Mouse (Mus musculus): Measurements from ENCODE around the gene Ppp1r16b. TPM values are rescaled to one million over a fixed set of nuclear protein-coding genes. Genes with fewer than 3 reads are reported as not detected.
A peak's percentile ranks its signal among the peaks of the same experiment; 100 is the strongest.

The Ppp1r16b gene
- polyA plus RNA-seq, 1 experiment = 59.8 TPM

DNA sequence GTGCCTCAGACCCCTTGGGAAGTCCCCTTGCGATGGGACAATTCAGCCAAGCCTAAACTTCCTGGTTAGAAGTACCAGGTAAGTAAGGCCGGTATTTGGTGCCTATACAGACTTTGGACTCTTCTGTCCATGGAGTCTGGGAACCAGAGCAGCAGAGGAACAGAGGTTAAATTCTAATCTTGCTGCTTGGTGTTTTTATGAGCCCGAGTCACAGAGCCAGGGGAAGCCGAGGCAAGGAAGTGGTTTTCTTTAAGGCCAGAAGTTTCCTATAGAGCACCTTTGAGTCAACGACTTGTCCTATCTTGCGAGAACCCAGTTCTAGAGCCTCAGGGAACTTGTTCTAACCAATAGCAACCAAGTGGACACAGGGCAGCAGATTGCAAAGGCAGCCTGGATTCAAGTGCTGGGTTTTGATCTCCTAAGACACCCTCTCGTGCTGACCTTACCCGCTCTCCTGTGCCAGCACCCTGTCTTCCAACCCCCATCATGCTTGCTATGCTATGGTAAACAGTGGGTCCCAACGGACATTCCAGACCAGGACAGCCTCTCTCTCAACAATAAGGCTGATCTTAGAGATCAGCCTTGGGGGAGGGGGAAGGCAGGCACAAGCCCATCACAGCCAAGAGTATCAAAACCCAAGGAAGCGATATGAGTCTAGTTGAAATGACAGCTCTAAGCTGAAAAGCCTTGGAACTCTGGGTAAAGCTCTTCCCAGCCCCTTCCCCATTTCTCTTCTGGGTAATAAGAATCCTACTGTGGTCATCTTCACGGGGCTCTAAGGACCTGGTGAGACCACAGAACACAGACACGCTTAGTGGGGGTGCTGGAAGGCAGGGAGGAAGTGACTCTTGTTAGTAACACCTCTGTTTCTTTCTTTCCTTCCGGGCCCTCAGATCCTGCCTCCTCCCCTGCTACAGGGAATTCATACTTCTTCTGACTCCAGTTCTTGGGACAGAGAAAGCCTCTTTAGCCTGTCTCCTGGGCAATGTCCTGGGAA, 4.3 kb downstream of the Ppp1r16b start:
- Histone ChIP-seq H3K4me3 (replicated peaks; ENCODE audit: insufficient read depth, low read depth, low read length) (no peak overlapping the region), H3K4me1 (ENCODE audit: control insufficient read depth, insufficient read depth, low read length) (no peaks in the 10 kb centered on the region; the same call in 1 of the 2 replicates), H3K27me3 (ENCODE audit: control insufficient read depth, insufficient read depth, low read length) (no peaks in the 10 kb centered on the region; the same call in 1 of the 2 replicates), H3K27ac (ENCODE audit: insufficient read depth, low read length) (0 out of 2 replicates have a peak overlapping the region, but pooled peaks have one; percentile 23)
- TF ChIP-seq POLR2A (IDR thresholded peaks at IDR 0.05; ENCODE audit: borderline replicate concordance, insufficient read depth, low read length) = no peak
- TF ChIP-seq CTCF (IDR thresholded peaks at IDR 0.05; ENCODE audit: borderline replicate concordance, insufficient read depth, low read depth, low read length) = no peak
- DNase-seq = no peak
- WGBS = 74% methylated on average over 13 of the region's 13 CpGs

DNA sequence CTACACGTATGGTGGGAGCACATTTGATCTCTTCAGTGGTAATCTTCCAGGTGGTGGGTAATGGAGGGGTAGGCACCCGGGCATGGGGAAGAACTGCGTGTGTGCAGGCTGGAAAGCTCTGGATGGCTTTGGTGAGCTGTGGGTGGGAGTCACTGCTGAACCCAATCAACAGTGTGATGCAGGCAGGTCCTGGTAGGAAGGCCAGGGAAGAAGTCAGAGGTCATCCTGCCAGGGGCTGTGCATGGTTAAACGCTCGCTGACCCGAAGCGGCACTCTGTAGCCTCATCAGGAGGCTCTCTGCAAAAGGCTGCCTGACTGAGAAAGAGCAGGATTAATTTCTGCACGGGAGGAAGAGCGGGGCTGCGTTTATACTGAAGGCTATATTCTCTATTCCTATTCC, 5.4 kb downstream of the Ppp1r16b start:
- H3K4me1 ChIP-seq (ENCODE audit: control insufficient read depth, insufficient read depth, low read length) = no peaks in the 10 kb centered on the region; the same call in 1 of the 2 replicates
- peak overlapping the region; percentile 43; the same call in 1 of the 2 replicates for H3K27ac ChIP-seq (ENCODE audit: insufficient read depth, low read length)
- no peaks in the 10 kb centered on the region; the same call in 1 of the 2 replicates for H3K27me3 ChIP-seq (ENCODE audit: control insufficient read depth, insufficient read depth, low read length)
- TF ChIP-seq CTCF (IDR thresholded peaks at IDR 0.05; ENCODE audit: borderline replicate concordance, insufficient read depth, low read depth, low read length) = no peak
- TF ChIP-seq POLR2A (IDR thresholded peaks at IDR 0.05; ENCODE audit: borderline replicate concordance, insufficient read depth, low read length) = no peak
- WGBS = 49% methylated on average over 10 of the region's 10 CpGs
- no peak for DNase-seq
- H3K4me3 ChIP-seq (replicated peaks; ENCODE audit: insufficient read depth, low read depth, low read length) = no peak overlapping the region

GRCm38 (mm10) chr2:158672829-158673228, 7.6 kb downstream of the Ppp1r16b start:
- no peak for DNase-seq
- TF ChIP-seq POLR2A (IDR thresholded peaks at IDR 0.05; ENCODE audit: borderline replicate concordance, insufficient read depth, low read length) = no peak
- TF ChIP-seq CTCF (IDR thresholded peaks at IDR 0.05; ENCODE audit: borderline replicate concordance, insufficient read depth, low read depth, low read length) = no peak
- no peak overlapping the region for H3K4me3 ChIP-seq (replicated peaks; ENCODE audit: insufficient read depth, low read depth, low read length)
- H3K4me1 ChIP-seq (ENCODE audit: control insufficient read depth, insufficient read depth, low read length) = no peaks in the 10 kb centered on the region; the same call in 1 of the 2 replicates
- H3K27me3 ChIP-seq (ENCODE audit: control insufficient read depth, insufficient read depth, low read length) = no peaks in the 10 kb centered on the region
- peak overlapping the region; percentile 33 for H3K27ac ChIP-seq (ENCODE audit: insufficient read depth, low read length)
- WGBS = 22% methylated on average over 6 of the region's 6 CpGs

DNA sequence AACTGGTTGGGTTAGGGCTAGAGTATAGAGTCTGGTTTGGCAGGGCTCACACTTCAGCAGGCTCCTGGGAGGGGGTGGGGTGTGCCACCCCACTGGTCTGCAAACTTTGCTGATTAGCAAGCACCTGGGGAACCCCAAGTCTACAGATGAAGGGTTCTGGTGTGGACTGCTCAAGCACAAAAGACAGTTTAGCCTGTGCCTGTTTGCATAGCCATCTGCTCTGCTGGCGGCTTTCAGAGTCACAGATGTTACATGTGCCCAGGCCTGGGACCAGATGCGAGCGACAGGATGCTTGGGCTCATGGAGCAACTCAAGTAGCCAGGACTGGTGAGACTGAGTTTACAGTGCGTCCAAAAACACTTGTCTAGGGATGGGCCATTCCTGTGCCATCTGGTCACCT, 8.3 kb downstream of the Ppp1r16b start:
- H3K4me1 ChIP-seq (ENCODE audit: control insufficient read depth, insufficient read depth, low read length) = no peaks in the 10 kb centered on the region; the same call in 1 of the 2 replicates
- WGBS = 19% methylated on average over 4 of the region's 4 CpGs
- no peaks in the 10 kb centered on the region for H3K27me3 ChIP-seq (ENCODE audit: control insufficient read depth, insufficient read depth, low read length)
- TF ChIP-seq CTCF (IDR thresholded peaks at IDR 0.05; ENCODE audit: borderline replicate concordance, insufficient read depth, low read depth, low read length) = no peak
- TF ChIP-seq POLR2A (IDR thresholded peaks at IDR 0.05; ENCODE audit: borderline replicate concordance, insufficient read depth, low read length) = no peak
- no peak overlapping the region for H3K4me3 ChIP-seq (replicated peaks; ENCODE audit: insufficient read depth, low read depth, low read length)
- no peak overlapping the region; the same call in 1 of the 2 replicates for H3K27ac ChIP-seq (ENCODE audit: insufficient read depth, low read length)
- no peak for DNase-seq

GRCm38 (mm10) chr2:158674131-158674530, 8.9 kb downstream of the Ppp1r16b start:
- TF ChIP-seq POLR2A (IDR thresholded peaks at IDR 0.05; ENCODE audit: borderline replicate concordance, insufficient read depth, low read length) (no peak), CTCF (IDR thresholded peaks at IDR 0.05; ENCODE audit: borderline replicate concordance, insufficient read depth, low read depth, low read length) (no peak)
- no peak for DNase-seq
- H3K27me3 ChIP-seq (ENCODE audit: control insufficient read depth, insufficient read depth, low read length) = no peaks in the 10 kb centered on the region
- no peaks in the 10 kb centered on the region; the same call in 1 of the 2 replicates for H3K4me1 ChIP-seq (ENCODE audit: control insufficient read depth, insufficient read depth, low read length)
- H3K27ac ChIP-seq (ENCODE audit: insufficient read depth, low read length) = no peak overlapping the region
- WGBS = 25% methylated on average over 6 of the region's 6 CpGs
- H3K4me3 ChIP-seq (replicated peaks; ENCODE audit: insufficient read depth, low read depth, low read length) = no peak overlapping the region

DNA sequence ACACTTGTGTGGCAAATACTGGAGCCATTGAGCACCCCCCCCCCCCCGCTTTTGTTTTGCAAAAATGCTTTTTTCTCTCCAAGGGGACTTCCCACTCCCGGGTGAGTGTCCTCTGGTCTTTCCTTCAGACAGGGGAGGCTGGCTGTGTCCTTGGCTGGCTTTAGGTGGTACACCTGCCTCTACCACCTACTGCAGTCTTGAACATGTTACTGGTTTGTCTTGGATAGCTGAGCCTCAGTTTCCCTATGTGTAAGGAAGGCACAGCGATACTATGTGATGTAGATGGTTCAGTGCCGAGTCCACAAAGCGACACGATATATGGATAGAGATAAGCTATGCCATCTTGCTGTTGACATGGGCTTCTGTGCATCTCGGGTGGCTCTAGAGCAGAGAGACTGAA, 9.6 kb downstream of the Ppp1r16b start:
- H3K27ac ChIP-seq (ENCODE audit: insufficient read depth, low read length) = no peak overlapping the region
- H3K27me3 ChIP-seq (ENCODE audit: control insufficient read depth, insufficient read depth, low read length) = no peaks in the 10 kb centered on the region
- WGBS = 82% methylated on average over 7 of the region's 7 CpGs
- H3K4me1 ChIP-seq (ENCODE audit: control insufficient read depth, insufficient read depth, low read length) = no peaks in the 10 kb centered on the region; the same call in 1 of the 2 replicates
- no peak overlapping the region for H3K4me3 ChIP-seq (replicated peaks; ENCODE audit: insufficient read depth, low read depth, low read length)
- TF ChIP-seq CTCF (IDR thresholded peaks at IDR 0.05; ENCODE audit: borderline replicate concordance, insufficient read depth, low read depth, low read length) (no peak), POLR2A (IDR thresholded peaks at IDR 0.05; ENCODE audit: borderline replicate concordance, insufficient read depth, low read length) (no peak)
- DNase-seq = no peak

- no peak for DNase-seq
- H3K27ac ChIP-seq (ENCODE audit: insufficient read depth, low read length) = no peak overlapping the region
- no peaks in the 10 kb centered on the region for H3K27me3 ChIP-seq (ENCODE audit: control insufficient read depth, insufficient read depth, low read length)
- 55% methylated on average over 6 of the region's 6 CpGs for WGBS
- H3K4me3 ChIP-seq (replicated peaks; ENCODE audit: insufficient read depth, low read depth, low read length) = no peak overlapping the region
- H3K4me1 ChIP-seq (ENCODE audit: control insufficient read depth, insufficient read depth, low read length) = no peaks in the 10 kb centered on the region; the same call in 1 of the 2 replicates
- TF ChIP-seq POLR2A (IDR thresholded peaks at IDR 0.05; ENCODE audit: borderline replicate concordance, insufficient read depth, low read length) = no peak
- TF ChIP-seq CTCF (IDR thresholded peaks at IDR 0.05; ENCODE audit: borderline replicate concordance, insufficient read depth, low read depth, low read length) = no peak
These were observed 10.0 kb downstream of the Ppp1r16b start for GRCm38 (mm10) chr2:158675161-158675560.
